Mouse (Mus musculus): ENCODE measurements around the gene Runx3. TPM values are rescaled to one million over a fixed set of nuclear protein-coding genes. Genes with fewer than 3 reads are reported as not detected.

The Runx3 gene
- polyA plus RNA-seq, 1 experiment from 2014 or later = 0.83 TPM

GRCm38 (mm10) chr4:135115426-135116170 lies 4.9 kb upstream of the Runx3 start:
- Histone ChIP-seq H3K4me1 (replicated peaks) (peaks cover 5% of the 10 kb centered on the region; the same call in 1 of the 2 replicates), H3K4me3 (replicated peaks) (no peak overlapping the region), H3K27me3 (peaks cover 5% of the 10 kb centered on the region; the same call in 1 of the 2 replicates), H3K9me3 (replicated peaks) (peaks cover 5% of the 10 kb centered on the region; the same call in 1 of the 2 replicates), H3K36me3 (no peaks in the 10 kb centered on the region), H3K9ac (no peak overlapping the region), H3K4me2 (no peak overlapping the region), H3K27ac (no peak overlapping the region)
- no peak for ATAC-seq (ENCODE audit: low read depth)
- 40% methylated on average over 14 of the region's 14 CpGs for WGBS (ENCODE audit: insufficient replicate concordance)
- DNase-seq = no peak

DNA sequence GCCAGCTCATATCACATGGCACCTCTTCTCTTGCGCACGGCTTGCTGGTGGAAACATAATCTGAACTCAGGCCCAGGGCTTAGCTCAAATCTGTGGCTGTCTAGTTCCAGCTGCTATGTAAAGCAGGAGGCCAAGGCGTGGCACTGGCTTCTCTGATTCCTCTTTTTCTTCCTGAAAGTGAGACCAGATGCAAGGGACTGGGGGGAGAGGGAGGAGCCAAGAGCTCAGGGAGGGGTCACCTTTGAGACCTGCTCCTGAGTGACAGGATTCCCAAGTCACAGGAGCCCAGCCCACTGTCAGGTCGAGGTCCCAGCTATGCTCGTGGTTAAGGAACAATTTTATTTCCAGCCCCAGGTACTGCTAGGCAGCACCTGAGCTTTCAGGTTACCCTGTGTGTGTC lies 4.1 kb upstream of the Runx3 start:
- H3K27ac ChIP-seq = no peak overlapping the region
- H3K9me3 ChIP-seq (replicated peaks) = peaks cover 5% of the 10 kb centered on the region; the same call in 1 of the 2 replicates
- no peaks in the 10 kb centered on the region for H3K27me3 ChIP-seq
- no peak for DNase-seq
- H3K4me3 ChIP-seq (replicated peaks) = no peak overlapping the region
- no peak for ATAC-seq (ENCODE audit: low read depth)
- 52% methylated on average over 5 of the region's 5 CpGs for WGBS (ENCODE audit: insufficient replicate concordance)
- H3K36me3 ChIP-seq = no peaks in the 10 kb centered on the region
- no peak overlapping the region for H3K4me2 ChIP-seq
- H3K4me1 ChIP-seq (replicated peaks) = peaks cover 5% of the 10 kb centered on the region; the same call in 1 of the 2 replicates
- no peak overlapping the region for H3K9ac ChIP-seq

- no peak overlapping the region for H3K27ac ChIP-seq
- H3K9ac ChIP-seq = no peak overlapping the region
- WGBS (ENCODE audit: insufficient replicate concordance) = 86% methylated on average over 9 of the region's 9 CpGs
- no peaks in the 10 kb centered on the region for H3K27me3 ChIP-seq
- H3K4me1 ChIP-seq (replicated peaks) = peaks cover 5% of the 10 kb centered on the region; the same call in 1 of the 2 replicates
- H3K4me2 ChIP-seq = no peak overlapping the region
- H3K36me3 ChIP-seq = no peaks in the 10 kb centered on the region
- no peak overlapping the region for H3K4me3 ChIP-seq (replicated peaks)
- DNase-seq (no peak), ATAC-seq (ENCODE audit: low read depth) (no peak)
- H3K9me3 ChIP-seq (replicated peaks) = no peaks in the 10 kb centered on the region
Measured at GRCm38 (mm10) chr4:135117846-135118245, 2.6 kb upstream of the Runx3 start.

GRCm38 (mm10) chr4:135118855-135119474 lies 1.5 kb upstream of the Runx3 start:
- no peak for DNase-seq
- Histone ChIP-seq H3K27ac (no peak overlapping the region), H3K36me3 (no peaks in the 10 kb centered on the region), H3K4me1 (replicated peaks) (peaks cover 5% of the 10 kb centered on the region; the same call in 1 of the 2 replicates), H3K9ac (no peak overlapping the region), H3K4me2 (no peak overlapping the region), H3K27me3 (no peaks in the 10 kb centered on the region), H3K9me3 (replicated peaks) (no peaks in the 10 kb centered on the region), H3K4me3 (replicated peaks) (no peak overlapping the region)
- ATAC-seq (ENCODE audit: low read depth) = no peak
- WGBS (ENCODE audit: insufficient replicate concordance) = 75% methylated on average over 12 of the region's 12 CpGs

- peaks cover 7% of the 10 kb centered on the region for H3K27me3 ChIP-seq
- H3K36me3 ChIP-seq = no peaks in the 10 kb centered on the region
- peaks cover 9% of the 10 kb centered on the region for H3K4me1 ChIP-seq (replicated peaks)
- no peak overlapping the region for H3K4me2 ChIP-seq
- no peak overlapping the region for H3K4me3 ChIP-seq (replicated peaks)
- H3K27ac ChIP-seq = no peak overlapping the region
- WGBS (ENCODE audit: insufficient replicate concordance) = 72% methylated on average over 5 of the region's 5 CpGs
- DNase-seq = no peak
- no peaks in the 10 kb centered on the region for H3K9me3 ChIP-seq (replicated peaks)
- no peak for ATAC-seq (ENCODE audit: low read depth)
- no peak overlapping the region for H3K9ac ChIP-seq
Measured at GRCm38 (mm10) chr4:135123721-135124120, 3.3 kb downstream of the Runx3 start.

DNA sequence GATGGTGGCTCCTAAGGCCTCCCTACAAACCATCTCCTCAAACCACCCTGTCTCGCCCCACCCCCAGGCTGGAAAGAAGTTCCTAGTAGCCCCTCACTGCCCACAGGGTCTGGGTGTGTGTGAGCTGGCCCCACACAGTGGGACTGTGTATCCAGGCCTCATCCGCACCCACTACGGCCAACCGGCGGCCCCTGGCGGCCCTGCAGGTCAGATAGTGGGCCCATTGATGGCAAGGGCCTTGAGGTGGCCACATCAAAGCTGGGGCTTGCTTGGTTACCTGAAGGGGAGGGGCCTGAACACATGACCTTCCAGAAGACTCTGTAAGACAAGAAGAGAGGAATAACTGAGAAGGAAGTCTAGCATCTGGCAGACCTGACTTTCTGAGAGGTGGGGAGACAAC lies 4.3 kb downstream of the Runx3 start:
- Histone ChIP-seq H3K9ac (no peak overlapping the region), H3K4me1 (replicated peaks) (peaks cover 18% of the 10 kb centered on the region), H3K4me3 (replicated peaks) (no peak overlapping the region), H3K27me3 (peaks cover 17% of the 10 kb centered on the region), H3K9me3 (replicated peaks) (no peaks in the 10 kb centered on the region), H3K27ac (no peak overlapping the region), H3K4me2 (no peak overlapping the region), H3K36me3 (no peaks in the 10 kb centered on the region)
- whole genome bisulfite sequencing (ENCODE audit: insufficient replicate concordance) = 78% methylated on average over 6 of the region's 6 CpGs
- no peak for ATAC-seq (ENCODE audit: low read depth)
- DNase-seq = no peak

DNA sequence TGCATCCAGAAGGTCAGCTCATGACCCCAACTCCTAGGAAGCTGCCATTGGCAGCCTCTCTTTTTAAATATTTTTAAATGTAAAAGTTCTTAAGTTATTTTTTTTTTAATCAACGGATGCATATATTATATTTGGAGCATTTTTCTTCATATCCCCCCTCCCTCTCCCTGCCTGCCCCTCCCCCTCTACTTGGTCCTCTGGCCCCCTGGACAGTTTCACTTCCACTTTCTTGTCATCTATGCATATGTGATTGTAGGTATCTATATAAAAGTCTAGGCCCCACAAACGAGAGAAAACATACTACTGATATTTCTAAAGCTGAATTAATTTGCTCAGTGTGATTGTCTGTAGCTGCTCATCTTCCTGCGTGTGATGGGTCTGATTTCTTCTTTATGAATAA lies 4.7 kb downstream of the Runx3 start:
- no peak for ATAC-seq (ENCODE audit: low read depth)
- peaks cover 18% of the 10 kb centered on the region for H3K4me1 ChIP-seq (replicated peaks)
- no peak for DNase-seq
- H3K27ac ChIP-seq = no peak overlapping the region
- no peak overlapping the region for H3K4me3 ChIP-seq (replicated peaks)
- H3K9ac ChIP-seq = no peak overlapping the region
- H3K27me3 ChIP-seq = peaks cover 21% of the 10 kb centered on the region
- no peaks in the 10 kb centered on the region for H3K9me3 ChIP-seq (replicated peaks)
- H3K36me3 ChIP-seq = no peaks in the 10 kb centered on the region
- no peak overlapping the region for H3K4me2 ChIP-seq
- WGBS (ENCODE audit: insufficient replicate concordance) = 69% methylated on average over 3 of the region's 3 CpGs

GRCm38 (mm10) chr4:135126385-135126784 lies 5.9 kb downstream of the Runx3 start:
- Histone ChIP-seq H3K27me3 (peaks cover 22% of the 10 kb centered on the region), H3K4me2 (no peak overlapping the region)

DNA sequence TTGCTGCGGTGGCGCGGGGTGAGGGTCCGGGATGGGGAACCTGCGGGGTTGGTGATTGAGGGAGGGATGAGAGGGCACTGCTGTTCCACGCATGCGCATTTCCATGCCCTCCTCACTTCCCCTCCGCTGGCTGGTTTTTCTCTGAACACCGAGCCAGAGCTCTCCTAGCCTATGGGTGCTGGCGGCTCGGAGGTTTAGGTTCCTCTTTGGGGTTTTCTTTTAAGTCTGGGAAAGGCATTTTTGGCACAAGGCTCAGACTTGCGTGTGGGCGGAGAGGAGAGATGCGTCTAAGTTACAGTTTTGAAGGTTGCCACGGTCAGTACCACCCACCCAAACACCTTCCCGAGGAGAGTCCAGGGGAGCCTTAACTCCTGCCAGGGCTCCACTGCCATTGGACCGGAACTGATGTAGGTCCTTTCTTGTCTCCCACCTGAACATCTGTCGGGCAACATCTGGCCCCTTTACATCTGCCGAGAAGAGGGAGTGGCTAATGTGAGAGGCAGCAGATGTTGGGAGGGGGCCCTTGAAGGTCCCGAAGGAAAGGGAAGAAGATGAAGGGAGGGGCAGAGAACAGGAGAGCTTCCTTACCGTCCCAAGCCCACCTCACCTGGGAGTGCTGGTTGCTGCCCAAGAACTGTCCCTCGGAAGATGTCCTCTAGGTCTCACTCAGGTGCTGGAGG lies 8.5 kb downstream of the Runx3 start:
- no peaks in the 10 kb centered on the region for H3K36me3 ChIP-seq
- H3K27ac ChIP-seq = no peak overlapping the region
- H3K4me1 ChIP-seq (replicated peaks) = peaks cover 14% of the 10 kb centered on the region
- WGBS (ENCODE audit: insufficient replicate concordance) = 12% methylated on average over 22 of the region's 22 CpGs
- ATAC-seq (ENCODE audit: low read depth) (no peak), DNase-seq (no peak)
- H3K9me3 ChIP-seq (replicated peaks) = no peaks in the 10 kb centered on the region
- no peak overlapping the region; the same call in 1 of the 2 replicates for H3K9ac ChIP-seq
- H3K4me3 ChIP-seq (replicated peaks) = peak overlapping the region; percentile 8; the same call in 1 of the 2 replicates
- peak overlapping the region; percentile 48 for H3K4me2 ChIP-seq
- H3K27me3 ChIP-seq = peaks cover 22% of the 10 kb centered on the region

More at GRCm38 (mm10) chr4:135126385-135126784, 5.9 kb downstream of the Runx3 start:
- peaks cover 14% of the 10 kb centered on the region for H3K4me1 ChIP-seq (replicated peaks)
- no peak overlapping the region for H3K27ac ChIP-seq
- no peaks in the 10 kb centered on the region for H3K36me3 ChIP-seq
- H3K9me3 ChIP-seq (replicated peaks) = no peaks in the 10 kb centered on the region
- 57% methylated on average over 5 of the region's 5 CpGs for WGBS (ENCODE audit: insufficient replicate concordance)
- no peak overlapping the region for H3K4me3 ChIP-seq (replicated peaks)
- DNase-seq (no peak), ATAC-seq (ENCODE audit: low read depth) (no peak)
- no peak overlapping the region for H3K9ac ChIP-seq

GRCm38 (mm10) chr4:135130156-135130555 lies 9.7 kb downstream of the Runx3 start:
- ATAC-seq (ENCODE audit: low read depth) (no peak), DNase-seq (no peak)
- Histone ChIP-seq H3K36me3 (no peaks in the 10 kb centered on the region), H3K9me3 (replicated peaks) (no peaks in the 10 kb centered on the region), H3K4me2 (no peak overlapping the region), H3K27ac (no peak overlapping the region), H3K4me1 (replicated peaks) (peaks cover 14% of the 10 kb centered on the region), H3K27me3 (peaks cover 25% of the 10 kb centered on the region), H3K9ac (no peak overlapping the region), H3K4me3 (replicated peaks) (no peak overlapping the region)
- 70% methylated on average over 6 of the region's 6 CpGs for WGBS (ENCODE audit: insufficient replicate concordance)

DNA sequence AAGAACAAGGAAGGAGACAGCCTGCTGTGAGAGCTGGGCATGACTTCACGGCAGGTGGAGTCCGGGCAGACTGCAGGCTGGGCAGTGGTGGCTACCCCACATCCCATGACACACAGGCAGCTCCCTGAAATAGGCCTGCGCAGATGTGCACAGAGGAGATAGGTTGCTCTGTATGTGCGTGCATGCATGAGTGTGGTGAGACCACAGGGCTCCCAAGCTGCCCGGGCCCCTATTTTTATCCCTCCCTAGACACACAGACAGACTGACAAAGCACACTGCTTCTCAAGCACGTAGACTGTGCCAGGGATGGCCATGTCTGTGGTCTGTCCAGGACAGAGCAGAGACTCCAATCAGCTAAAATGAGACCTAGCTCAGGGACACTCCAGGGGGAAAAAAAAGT lies 10.7 kb downstream of the Runx3 start:
- peaks cover 30% of the 10 kb centered on the region for H3K27me3 ChIP-seq
- H3K4me2 ChIP-seq = no peak overlapping the region
- no peak for DNase-seq
- no peak overlapping the region for H3K27ac ChIP-seq
- no peaks in the 10 kb centered on the region for H3K9me3 ChIP-seq (replicated peaks)
- 52% methylated on average over 6 of the region's 6 CpGs for WGBS (ENCODE audit: insufficient replicate concordance)
- H3K36me3 ChIP-seq = no peaks in the 10 kb centered on the region
- no peak overlapping the region for H3K4me3 ChIP-seq (replicated peaks)
- no peak for ATAC-seq (ENCODE audit: low read depth)
- H3K9ac ChIP-seq = no peak overlapping the region
- H3K4me1 ChIP-seq (replicated peaks) = peaks cover 14% of the 10 kb centered on the region
